Mouse (Mus musculus) kidney, adult 2 months (tissue): ENCODE data around the gene Acsl4.

Experiments used
- CTCF ChIP-seq: fragments of 200-500 bp; conservative IDR thresholded peaks from 2 replicates; pipeline ENCODE4 v1.5.1; 2011; ENCODE audit warnings: low read depth, mild to moderate bottlenecking, control low read depth, low read length, moderate library complexity, mixed read lengths; ENCODE audit not compliant: insufficient read depth, insufficient read length
- POLR2A ChIP-seq: fragments of 200-500 bp; IDR thresholded peaks from one replicate; pipeline ENCODE4 v1.6.1; 2011; ENCODE audit warnings: low read depth, low read length, control low read depth

GRCm38 (mm10) chrX:142409338-142409737 is 19.0 kb upstream of the Acsl4 start:
- TF ChIP-seq CTCF = no peak
- TF ChIP-seq POLR2A = no peak
